Mouse (Mus musculus): ENCODE data around the gene Alg9.

Gene Alg9

GRCm38 (mm10) chr9:50761520-50762243 is 13.1 kb upstream of the Alg9 start:
- DNase-seq = no peak

DNA sequence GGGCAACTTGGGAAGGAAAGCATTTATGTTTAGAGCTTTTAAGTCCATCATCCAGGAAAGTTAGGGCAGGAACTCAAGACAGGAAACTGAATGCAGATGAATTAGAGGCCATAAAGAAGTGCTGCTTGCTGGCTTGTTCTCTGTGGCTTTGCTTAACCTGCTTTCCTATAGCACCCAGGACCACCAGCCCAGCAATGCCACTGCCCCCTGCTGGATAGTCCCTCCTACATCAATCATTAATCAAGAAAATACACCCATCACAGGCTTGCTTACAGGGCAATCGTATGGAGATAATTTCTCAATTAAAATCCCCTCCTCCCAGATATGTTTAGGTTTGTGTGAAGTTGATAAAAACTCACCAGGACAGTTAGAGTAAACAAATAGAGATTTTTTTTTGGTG is 11.5 kb upstream of the Alg9 start:
- DNase-seq = no peak

GRCm38 (mm10) chr9:50767531-50768106 is 7.2 kb upstream of the Alg9 start:
- DNase-seq = peak; percentile 9

- DNase-seq = peak; percentile 98
These were observed 6.5 kb upstream of the Alg9 start, which contains the start of gene Fdxacb1 for GRCm38 (mm10) chr9:50768107-50769002. Fdxacb1 (plus strand) TSS chr9:50768236.

- no peak for DNase-seq
These were observed 4.8 kb upstream of the Alg9 start for GRCm38 (mm10) chr9:50770011-50770410.

- DNase-seq = no peak
These were observed 775 bp upstream of the Alg9 start for GRCm38 (mm10) chr9:50774026-50774462.

DNA sequence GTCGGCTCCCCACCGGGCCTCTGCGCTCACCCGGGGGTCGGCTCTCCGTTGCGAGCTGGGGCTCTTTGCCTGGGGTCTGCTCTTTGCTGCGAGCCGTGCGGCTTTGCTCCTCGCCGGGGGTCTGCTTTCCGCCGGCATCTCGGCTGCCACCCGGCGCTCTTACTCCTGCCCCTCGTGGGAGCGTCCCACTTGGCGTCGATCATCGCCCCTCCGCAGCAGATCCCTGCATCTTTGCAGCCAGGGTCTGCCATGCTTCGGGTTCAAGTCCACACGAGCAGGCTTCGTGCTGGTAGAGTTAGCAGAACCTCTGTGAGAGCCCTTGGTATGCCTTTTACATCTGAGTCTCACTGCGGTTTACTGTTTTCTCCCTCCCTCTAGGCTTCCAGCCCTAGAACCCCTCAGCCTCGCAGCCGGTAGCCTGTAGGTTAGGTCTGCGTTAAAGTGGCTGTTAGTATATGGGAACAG is 875 bp downstream of the Alg9 start:
- peak; percentile 38 for DNase-seq

DNA sequence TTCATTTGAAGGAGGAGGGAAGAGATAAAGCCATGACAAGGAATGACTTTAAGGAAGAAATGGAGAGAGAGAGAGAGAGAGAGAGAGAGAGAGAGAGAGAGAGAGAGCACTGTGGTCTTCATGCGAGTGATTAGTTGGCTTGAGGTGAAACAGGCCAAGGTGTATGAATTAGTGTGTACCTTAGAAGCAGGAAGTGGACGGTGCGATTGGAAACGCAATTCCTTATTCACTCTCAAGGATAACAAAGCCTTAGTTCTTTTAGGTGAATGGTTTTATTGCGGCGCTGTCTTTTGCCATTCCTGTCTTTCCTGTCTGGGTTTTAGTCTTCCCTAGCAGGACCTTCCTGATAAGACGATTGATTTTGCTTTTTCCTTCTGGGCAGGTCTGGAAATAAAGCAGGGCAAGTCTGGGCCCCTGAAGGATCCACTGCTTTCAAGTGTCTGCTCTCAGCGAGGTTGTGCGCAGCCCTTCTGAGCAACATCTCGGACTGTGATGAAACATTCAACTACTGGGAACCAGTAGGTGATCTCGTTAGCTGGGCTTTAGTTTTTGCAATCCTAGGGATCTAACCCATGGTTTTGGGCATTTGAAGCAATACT is 1.4 kb downstream of the Alg9 start:
- DNase-seq = no peak

DNA sequence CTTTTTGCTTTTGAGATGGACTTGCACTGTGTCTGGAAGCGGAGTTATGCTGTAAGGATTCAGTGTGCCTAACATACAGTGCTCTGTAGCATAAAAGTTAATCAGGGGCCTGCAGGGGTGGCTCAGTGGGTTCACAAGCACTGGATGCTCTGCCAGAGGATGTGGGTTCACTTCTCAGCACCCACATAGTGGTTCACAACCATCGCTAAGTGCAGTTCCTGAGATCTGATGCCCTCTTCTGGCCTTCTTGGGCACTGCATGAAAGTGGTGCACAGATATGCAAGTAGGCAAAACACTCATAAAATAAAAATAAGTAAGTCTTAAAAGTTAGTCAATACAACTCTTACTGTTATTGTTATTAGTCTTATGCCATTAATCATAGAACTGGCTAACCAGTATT is 7.3 kb downstream of the Alg9 start:
- DNase-seq = peak; percentile 70

DNA sequence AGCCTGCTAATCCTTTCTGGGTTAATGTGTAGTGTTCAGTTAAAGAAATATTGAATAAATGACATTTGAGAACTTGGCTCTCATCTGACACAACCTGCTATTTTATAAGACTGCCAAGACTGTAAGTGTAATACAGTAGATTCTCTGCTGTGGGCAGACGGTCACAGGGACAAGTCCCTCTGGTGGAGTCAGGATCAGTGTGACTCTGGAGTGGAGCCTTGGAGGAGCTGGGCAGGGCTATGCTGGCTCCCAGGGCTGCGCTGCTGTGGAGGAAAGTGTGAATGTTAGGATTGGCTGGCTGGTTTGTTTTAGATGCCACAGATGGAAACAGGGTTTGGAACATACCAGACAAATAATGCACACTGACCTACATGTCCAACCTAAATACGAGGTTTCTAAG is 20.4 kb downstream of the Alg9 start:
- DNase-seq = no peak

DNA sequence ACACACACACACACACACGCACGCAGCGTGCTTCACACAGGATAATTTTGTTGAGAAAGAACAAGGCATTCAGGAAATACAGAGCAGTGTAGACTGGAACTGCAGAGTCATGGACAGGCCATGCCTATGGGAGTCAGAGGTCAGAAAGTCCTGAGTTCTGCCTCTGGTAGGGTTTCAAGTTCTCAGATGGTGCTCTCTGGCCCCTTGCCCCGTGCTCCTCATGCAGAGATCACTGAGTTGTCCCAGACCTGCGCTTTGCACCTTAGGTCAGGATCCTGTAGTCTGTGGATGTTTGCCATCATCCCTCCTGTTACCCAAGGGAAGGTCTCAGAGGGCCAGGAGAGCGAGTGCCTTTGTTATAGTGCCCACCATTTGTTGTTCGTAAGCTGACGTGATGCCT is 22.0 kb downstream of the Alg9 start:
- DNase-seq = no peak

- DNase-seq = no peak
These were observed 22.8 kb downstream of the Alg9 start for GRCm38 (mm10) chr9:50797641-50798040.

DNA sequence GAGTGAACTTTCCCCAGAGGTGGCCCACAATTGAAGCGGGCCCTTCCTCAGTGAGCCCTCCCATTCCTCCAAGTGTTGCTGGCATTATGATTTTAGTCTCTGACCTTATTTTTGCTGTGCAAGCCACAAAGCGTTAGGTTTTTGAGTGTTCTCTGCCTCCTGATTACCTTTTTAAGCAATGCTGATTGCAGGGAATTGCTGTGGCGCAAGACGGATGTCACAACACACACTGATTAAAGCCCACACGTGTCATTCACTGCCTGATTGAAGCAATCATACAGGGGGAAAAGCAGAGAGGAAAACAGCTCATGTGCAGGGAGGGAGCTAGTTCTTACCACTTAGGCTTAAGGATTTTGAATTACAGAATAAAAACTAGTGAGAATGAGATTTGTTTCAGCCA is 23.5 kb downstream of the Alg9 start:
- no peak for DNase-seq

DNA sequence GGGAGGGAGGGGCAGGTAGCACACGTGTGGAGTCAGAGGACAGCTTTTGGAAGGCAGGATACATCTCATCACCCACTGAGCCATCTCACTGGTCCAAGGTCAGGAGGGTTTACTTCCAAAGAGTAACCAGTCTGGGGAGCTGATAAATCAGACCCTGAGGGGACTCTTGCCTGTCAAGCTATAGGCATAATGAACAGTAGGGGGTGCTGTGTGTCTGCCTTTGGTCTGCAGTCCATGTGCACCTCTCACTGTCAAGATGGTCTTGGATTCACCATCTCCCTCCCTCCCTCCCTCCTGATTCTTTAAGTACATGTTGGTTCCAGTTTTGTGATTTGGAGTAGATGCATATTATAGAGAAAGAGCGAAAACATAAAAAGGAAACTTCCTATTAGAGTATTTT is 26.2 kb downstream of the Alg9 start:
- DNase-seq = peak; percentile 62

DNA sequence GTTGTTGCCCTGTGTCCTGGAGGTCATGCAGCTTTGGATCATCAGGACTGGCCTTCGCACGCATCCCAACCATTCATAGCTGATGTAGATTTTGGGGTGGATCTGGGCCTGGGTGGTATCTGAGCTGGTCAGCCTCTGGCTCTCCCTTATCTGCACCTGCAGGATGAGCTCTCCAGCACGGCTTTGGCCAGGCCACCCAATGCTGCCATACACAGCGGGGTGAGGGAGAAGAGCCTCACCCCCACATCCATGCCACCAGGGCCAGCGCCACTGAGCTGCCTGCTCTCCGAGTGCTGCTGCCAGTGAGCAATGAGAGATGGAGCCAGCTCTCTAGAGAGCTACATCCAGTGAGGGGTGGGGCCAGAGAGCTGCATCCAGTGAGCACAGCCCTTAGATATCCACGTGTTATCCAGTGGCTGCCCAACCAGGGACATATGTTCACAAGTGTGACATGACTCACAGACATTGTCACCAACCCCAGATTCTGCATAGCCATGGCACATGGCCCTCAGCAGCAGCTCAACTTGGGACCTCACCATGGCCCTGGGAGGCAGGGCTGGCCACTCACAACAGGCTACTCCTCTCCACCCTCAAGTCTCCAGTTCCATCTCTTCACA is 28.3 kb downstream of the Alg9 start:
- DNase-seq = no peak

DNA sequence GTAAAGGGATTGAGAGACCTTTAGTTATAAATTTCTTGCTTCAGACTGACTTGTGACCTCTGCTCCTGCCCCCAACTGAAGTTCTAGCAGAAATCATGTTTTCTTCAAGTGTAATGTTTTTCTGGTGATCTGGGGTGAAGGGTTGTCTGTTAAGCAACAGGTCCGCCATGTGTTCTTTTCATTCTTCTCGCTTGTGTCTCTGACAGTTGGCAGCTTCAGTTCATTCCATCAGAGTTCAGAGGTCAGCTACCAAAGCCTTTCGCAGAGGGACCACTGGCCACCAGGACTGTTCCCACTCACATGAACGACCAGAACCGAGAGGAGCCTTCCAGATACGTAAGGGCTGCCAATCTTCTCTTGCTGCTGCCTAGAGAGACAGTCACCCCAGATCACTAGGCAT is 33.7 kb downstream of the Alg9 start:
- no peak for DNase-seq

DNA sequence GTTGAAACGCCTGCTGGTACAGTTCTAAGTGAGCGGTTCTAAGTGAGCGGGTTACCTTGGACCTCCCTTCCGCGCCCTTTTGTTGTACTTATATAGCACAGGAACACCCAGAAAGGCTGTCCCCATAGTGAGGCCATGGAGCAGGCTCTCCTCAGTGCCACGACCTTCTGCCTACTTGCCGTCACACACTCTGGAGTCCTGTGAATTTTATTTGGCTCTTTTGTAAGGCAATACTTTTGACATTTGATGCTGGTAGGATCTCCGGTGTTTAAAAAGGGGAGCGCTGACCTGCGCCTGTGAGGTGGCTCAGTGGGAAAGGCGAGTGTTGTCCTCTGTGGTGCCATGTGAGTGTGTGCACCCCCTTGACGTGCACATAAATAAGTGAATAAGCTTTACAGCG is 34.3 kb downstream of the Alg9 start:
- DNase-seq = no peak

- no peak for DNase-seq
These were observed 36.4 kb downstream of the Alg9 start for GRCm38 (mm10) chr9:50811187-50811586.

DNA sequence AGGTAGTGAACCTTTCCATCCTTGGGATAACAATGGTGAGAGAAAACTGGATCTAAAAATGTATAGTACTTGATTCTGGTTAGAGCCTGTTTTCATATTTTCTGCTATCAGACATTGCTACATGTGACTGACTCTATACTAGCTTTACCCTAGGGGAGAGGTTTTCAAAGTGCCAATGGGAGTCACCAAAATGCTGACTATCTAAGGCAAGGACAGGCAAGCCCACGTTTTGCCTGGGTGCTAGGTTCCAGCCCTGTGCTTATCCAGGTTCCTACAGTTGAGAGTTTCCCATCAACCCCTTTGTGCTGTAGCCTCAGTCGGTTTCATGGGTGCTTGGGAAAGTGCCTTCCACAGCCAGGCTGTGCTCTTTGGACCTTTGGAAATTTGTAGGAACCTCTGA is 36.9 kb downstream of the Alg9 start:
- DNase-seq = no peak

- no peak for DNase-seq
These were observed 39.0 kb downstream of the Alg9 start for GRCm38 (mm10) chr9:50813796-50814195.

DNA sequence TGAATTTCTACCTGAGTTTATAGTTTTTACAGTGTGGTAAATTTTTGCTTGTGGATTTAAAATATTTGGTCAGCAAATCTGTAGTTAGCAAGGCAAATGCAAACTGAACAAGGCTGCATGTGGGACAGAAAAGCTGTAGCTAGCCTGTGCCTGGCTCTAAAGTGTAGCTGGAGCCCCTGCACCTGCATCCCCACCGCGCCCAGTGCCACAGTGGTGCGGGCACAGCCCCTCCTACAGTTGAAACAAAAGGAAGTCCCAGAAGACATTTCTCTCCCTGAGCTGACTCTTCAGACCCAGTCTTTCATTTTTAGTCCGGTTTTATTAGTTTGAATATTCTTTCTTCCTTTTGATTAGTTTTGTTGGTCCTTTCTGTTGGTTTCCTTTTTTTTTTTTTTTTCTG is 40.8 kb downstream of the Alg9 start:
- DNase-seq = peak; percentile 74

DNA sequence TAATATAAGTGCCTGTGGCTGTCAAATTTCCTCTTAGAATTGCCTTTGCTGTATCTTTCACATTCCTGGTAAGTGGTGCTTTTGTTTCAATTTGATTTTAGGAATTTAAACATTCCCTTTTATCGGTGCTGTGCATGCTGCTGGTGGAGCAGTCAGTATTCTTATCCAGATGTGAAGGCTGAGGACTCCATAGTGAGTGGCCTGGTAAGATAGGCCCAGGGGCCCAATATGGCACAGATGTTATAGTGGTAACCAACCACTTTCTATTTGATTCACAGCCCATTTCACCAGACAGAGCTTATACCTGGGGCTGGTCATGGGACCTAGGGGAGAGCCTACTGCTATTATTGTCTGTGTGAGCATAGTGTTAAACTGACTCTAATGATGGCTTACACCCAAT is 41.7 kb downstream of the Alg9 start:
- no peak for DNase-seq

- no peak for DNase-seq
These were observed 43.2 kb downstream of the Alg9 start for GRCm38 (mm10) chr9:50818050-50818449.

Data from thymus, postnatal 25 days (tissue).